Mouse (Mus musculus): ENCODE data around the gene Wnt3. TPM values are rescaled to one million over a fixed set of nuclear protein-coding genes. Genes with fewer than 3 reads are reported as not detected.

Wnt3 gene
- polyA plus RNA-seq, 1 experiment from 2014 or later = 14.2 TPM

- H3K9ac ChIP-seq (ENCODE audit: low read length) = no peak overlapping the region
- no peak for ATAC-seq (ENCODE audit: low FRiP score)
- H3K4me1 ChIP-seq (ENCODE audit: control insufficient read depth, insufficient read depth, low read length) = no peaks in the 10 kb centered on the region
- no peak overlapping the region for H3K4me3 ChIP-seq (ENCODE audit: low read depth, low read length)
- no peak for DNase-seq (ENCODE audit: low spot score, missing footprints)
- H3K4me2 ChIP-seq = no peak overlapping the region
- WGBS = 88% methylated on average over 8 of the region's 8 CpGs
- peaks cover 2% of the 10 kb centered on the region for H3K27me3 ChIP-seq (ENCODE audit: control insufficient read depth, insufficient read depth, low read length)
- H3K9me3 ChIP-seq (ENCODE audit: control insufficient read depth, low read length) = no peaks in the 10 kb centered on the region
- H3K36me3 ChIP-seq (ENCODE audit: control insufficient read depth, insufficient read depth, low read length) = peaks cover 4% of the 10 kb centered on the region; the same call in 1 of the 2 replicates
- H3K27ac ChIP-seq (ENCODE audit: low read depth, low read length) = no peak overlapping the region
Measured at GRCm38 (mm10) chr11:103816719-103817118, 42.8 kb downstream of the Wnt3 start.

- Histone ChIP-seq H3K36me3 (ENCODE audit: control insufficient read depth, insufficient read depth, low read length) (peaks cover 6% of the 10 kb centered on the region; the same call in 1 of the 2 replicates), H3K9ac (ENCODE audit: low read length) (no peak overlapping the region), H3K4me3 (ENCODE audit: low read depth, low read length) (no peak overlapping the region), H3K27me3 (ENCODE audit: control insufficient read depth, insufficient read depth, low read length) (no peaks in the 10 kb centered on the region), H3K9me3 (ENCODE audit: control insufficient read depth, low read length) (no peaks in the 10 kb centered on the region), H3K27ac (ENCODE audit: low read depth, low read length) (no peak overlapping the region), H3K4me1 (ENCODE audit: control insufficient read depth, insufficient read depth, low read length) (peaks cover 15% of the 10 kb centered on the region), H3K4me2 (no peak overlapping the region)
- no peak for DNase-seq (ENCODE audit: low spot score, missing footprints)
- 95% methylated on average over 6 of the region's 6 CpGs for WGBS
- no peak for ATAC-seq (ENCODE audit: low FRiP score)
Measured at GRCm38 (mm10) chr11:103827201-103827600, 53.3 kb downstream of the Wnt3 start.

- no peak overlapping the region for H3K9ac ChIP-seq (ENCODE audit: low read length)
- no peak overlapping the region for H3K27ac ChIP-seq (ENCODE audit: low read depth, low read length)
- no peaks in the 10 kb centered on the region; the same call in 1 of the 2 replicates for H3K36me3 ChIP-seq (ENCODE audit: control insufficient read depth, insufficient read depth, low read length)
- ATAC-seq (ENCODE audit: low FRiP score) = no peak
- H3K27me3 ChIP-seq (ENCODE audit: control insufficient read depth, insufficient read depth, low read length) = no peaks in the 10 kb centered on the region
- DNase-seq (ENCODE audit: low spot score, missing footprints) = peak; percentile 65
- no peak overlapping the region for H3K4me2 ChIP-seq
- WGBS = 93% methylated on average over 7 of the region's 7 CpGs
- peaks cover 15% of the 10 kb centered on the region for H3K4me1 ChIP-seq (ENCODE audit: control insufficient read depth, insufficient read depth, low read length)
- no peak overlapping the region for H3K4me3 ChIP-seq (ENCODE audit: low read depth, low read length)
- H3K9me3 ChIP-seq (ENCODE audit: control insufficient read depth, low read length) = no peaks in the 10 kb centered on the region
Measured at GRCm38 (mm10) chr11:103828866-103829265, 54.9 kb downstream of the Wnt3 start.

- H3K27ac ChIP-seq (ENCODE audit: low read depth, low read length) = no peak overlapping the region; the same call in 1 of the 2 replicates
- 78% methylated on average over 4 of the region's 4 CpGs for WGBS
- DNase-seq (ENCODE audit: low spot score, missing footprints) (peak; percentile 76), ATAC-seq (ENCODE audit: low FRiP score) (no peak)
- H3K9ac ChIP-seq (ENCODE audit: low read length) = no peak overlapping the region
- no peak overlapping the region for H3K4me3 ChIP-seq (ENCODE audit: low read depth, low read length)
- peaks cover 15% of the 10 kb centered on the region for H3K4me1 ChIP-seq (ENCODE audit: control insufficient read depth, insufficient read depth, low read length)
- H3K9me3 ChIP-seq (ENCODE audit: control insufficient read depth, low read length) = no peaks in the 10 kb centered on the region
- no peaks in the 10 kb centered on the region for H3K36me3 ChIP-seq (ENCODE audit: control insufficient read depth, insufficient read depth, low read length)
- no peaks in the 10 kb centered on the region for H3K27me3 ChIP-seq (ENCODE audit: control insufficient read depth, insufficient read depth, low read length)
- H3K4me2 ChIP-seq = no peak overlapping the region
Measured at GRCm38 (mm10) chr11:103829956-103830355, 56.0 kb downstream of the Wnt3 start.

- no peak overlapping the region for H3K4me2 ChIP-seq
- H3K27me3 ChIP-seq (ENCODE audit: control insufficient read depth, insufficient read depth, low read length) = no peaks in the 10 kb centered on the region
- H3K4me3 ChIP-seq (ENCODE audit: low read depth, low read length) = no peak overlapping the region
- no peaks in the 10 kb centered on the region for H3K9me3 ChIP-seq (ENCODE audit: control insufficient read depth, low read length)
- H3K27ac ChIP-seq (ENCODE audit: low read depth, low read length) = peak overlapping the region; percentile 7; the same call in 1 of the 2 replicates
- peaks cover 15% of the 10 kb centered on the region for H3K4me1 ChIP-seq (ENCODE audit: control insufficient read depth, insufficient read depth, low read length)
- WGBS = 85% methylated on average over 9 of the region's 9 CpGs
- no peak overlapping the region for H3K9ac ChIP-seq (ENCODE audit: low read length)
- H3K36me3 ChIP-seq (ENCODE audit: control insufficient read depth, insufficient read depth, low read length) = no peaks in the 10 kb centered on the region
- ATAC-seq (ENCODE audit: low FRiP score) (no peak), DNase-seq (ENCODE audit: low spot score, missing footprints) (peak; percentile 81)
Measured at GRCm38 (mm10) chr11:103830476-103830875, 56.5 kb downstream of the Wnt3 start.

- peak overlapping the region; percentile 10; the same call in 1 of the 2 replicates for H3K27ac ChIP-seq (ENCODE audit: low read depth, low read length)
- 78% methylated on average over 3 of the region's 3 CpGs for WGBS
Measured at GRCm38 (mm10) chr11:103831766-103832165, 57.8 kb downstream of the Wnt3 start.

GRCm38 (mm10) chr11:103832331-103832730 is 58.4 kb downstream of the Wnt3 start:
- Histone ChIP-seq H3K4me3 (ENCODE audit: low read depth, low read length) (no peak overlapping the region), H3K9me3 (ENCODE audit: control insufficient read depth, low read length) (no peaks in the 10 kb centered on the region), H3K9ac (ENCODE audit: low read length) (no peak overlapping the region), H3K4me1 (ENCODE audit: control insufficient read depth, insufficient read depth, low read length) (peaks cover 15% of the 10 kb centered on the region), H3K27ac (ENCODE audit: low read depth, low read length) (no peak overlapping the region), H3K36me3 (ENCODE audit: control insufficient read depth, insufficient read depth, low read length) (no peaks in the 10 kb centered on the region), H3K4me2 (no peak overlapping the region), H3K27me3 (ENCODE audit: control insufficient read depth, insufficient read depth, low read length) (no peaks in the 10 kb centered on the region)
- peak; percentile 82 for DNase-seq (ENCODE audit: low spot score, missing footprints)
- WGBS = 90% methylated on average over 4 of the region's 4 CpGs
- no peak for ATAC-seq (ENCODE audit: low FRiP score)

More at GRCm38 (mm10) chr11:103831766-103832165, 57.8 kb downstream of the Wnt3 start:
- H3K4me3 ChIP-seq (ENCODE audit: low read depth, low read length) = no peak overlapping the region
- H3K36me3 ChIP-seq (ENCODE audit: control insufficient read depth, insufficient read depth, low read length) = no peaks in the 10 kb centered on the region
- no peaks in the 10 kb centered on the region for H3K9me3 ChIP-seq (ENCODE audit: control insufficient read depth, low read length)
- no peaks in the 10 kb centered on the region for H3K27me3 ChIP-seq (ENCODE audit: control insufficient read depth, insufficient read depth, low read length)
- peak; percentile 81 for DNase-seq (ENCODE audit: low spot score, missing footprints)
- H3K9ac ChIP-seq (ENCODE audit: low read length) = no peak overlapping the region
- H3K4me2 ChIP-seq = no peak overlapping the region
- peaks cover 15% of the 10 kb centered on the region for H3K4me1 ChIP-seq (ENCODE audit: control insufficient read depth, insufficient read depth, low read length)
- ATAC-seq (ENCODE audit: low FRiP score) = no peak

- no peak overlapping the region for H3K4me2 ChIP-seq
- no peak for DNase-seq (ENCODE audit: low spot score, missing footprints)
- 89% methylated on average over 2 of the region's 2 CpGs for WGBS
Measured at GRCm38 (mm10) chr11:103838955-103839354, 65.0 kb downstream of the Wnt3 start.

GRCm38 (mm10) chr11:103840834-103841233 is 66.9 kb downstream of the Wnt3 start:
- H3K4me1 ChIP-seq (ENCODE audit: control insufficient read depth, insufficient read depth, low read length) = peaks cover 17% of the 10 kb centered on the region
- peak; percentile 98 for DNase-seq (ENCODE audit: low spot score, missing footprints)
- H3K27me3 ChIP-seq (ENCODE audit: control insufficient read depth, insufficient read depth, low read length) = no peaks in the 10 kb centered on the region
- H3K27ac ChIP-seq (ENCODE audit: low read depth, low read length) = peak overlapping the region; percentile 90
- H3K36me3 ChIP-seq (ENCODE audit: control insufficient read depth, insufficient read depth, low read length) = no peaks in the 10 kb centered on the region; the same call in 1 of the 2 replicates
- peak; percentile 89 for ATAC-seq (ENCODE audit: low FRiP score)
- WGBS = under 1% methylated on average over 11 of the region's 11 CpGs
- H3K9me3 ChIP-seq (ENCODE audit: control insufficient read depth, low read length) = no peaks in the 10 kb centered on the region
- peak overlapping the region; percentile 6; the same call in 1 of the 2 replicates for H3K9ac ChIP-seq (ENCODE audit: low read length)
- H3K4me3 ChIP-seq (ENCODE audit: low read depth, low read length) = no peak overlapping the region
- peak overlapping the region; percentile 29 for H3K4me2 ChIP-seq

More at GRCm38 (mm10) chr11:103838955-103839354, 65.0 kb downstream of the Wnt3 start:
- peaks cover 17% of the 10 kb centered on the region for H3K4me1 ChIP-seq (ENCODE audit: control insufficient read depth, insufficient read depth, low read length)
- no peak for ATAC-seq (ENCODE audit: low FRiP score)
- no peak overlapping the region for H3K4me3 ChIP-seq (ENCODE audit: low read depth, low read length)
- no peak overlapping the region for H3K9ac ChIP-seq (ENCODE audit: low read length)
- no peaks in the 10 kb centered on the region for H3K27me3 ChIP-seq (ENCODE audit: control insufficient read depth, insufficient read depth, low read length)
- H3K9me3 ChIP-seq (ENCODE audit: control insufficient read depth, low read length) = no peaks in the 10 kb centered on the region
- no peaks in the 10 kb centered on the region; the same call in 1 of the 2 replicates for H3K36me3 ChIP-seq (ENCODE audit: control insufficient read depth, insufficient read depth, low read length)
- no peak overlapping the region for H3K27ac ChIP-seq (ENCODE audit: low read depth, low read length)

Measured in midbrain, embryonic 11.5 days (tissue).